Mouse (Mus musculus): ENCODE results near the gene Grtp1. TPM values are rescaled to one million over a fixed set of nuclear protein-coding genes. Genes with fewer than 3 reads are reported as not detected.
A peak's percentile ranks its signal among the peaks of the same experiment; 100 is the strongest.

The Grtp1 gene
- polyA plus RNA-seq, 1 experiment = 2.0 TPM

DNA sequence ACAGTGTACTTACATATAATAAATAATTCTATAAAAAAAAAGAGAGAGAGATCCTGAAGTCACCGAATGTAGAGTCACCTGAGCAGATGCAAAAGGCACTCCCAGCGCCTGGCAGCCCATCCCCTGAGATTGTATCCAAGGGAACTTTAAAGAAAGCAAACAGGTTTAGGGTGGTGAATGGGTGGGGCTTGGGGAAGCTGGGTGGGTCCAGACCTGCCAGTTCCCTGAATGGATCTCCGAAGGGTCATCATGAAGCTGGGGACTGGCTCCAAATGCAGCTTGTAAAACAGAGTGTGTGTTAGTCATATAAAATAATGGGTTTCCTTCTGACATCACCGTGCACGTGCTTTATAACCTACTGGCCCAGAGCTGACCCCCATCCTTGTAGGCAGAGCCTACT is 5.9 kb upstream of the Grtp1 start:
- TF ChIP-seq CTCF (IDR thresholded peaks at IDR 0.05; ENCODE audit: low read depth, low read length) = no peak
- no peak for TF ChIP-seq POLR2A (IDR thresholded peaks at IDR 0.05; ENCODE audit: borderline replicate concordance, low read depth, low read length)
- H3K4me3 ChIP-seq (ENCODE audit: insufficient read depth, low read length) = no peak overlapping the region
- H3K4me1 ChIP-seq (ENCODE audit: control insufficient read depth, insufficient read depth, low read length) = peaks cover 25% of the 10 kb centered on the region
- no peak overlapping the region for H3K27ac ChIP-seq (ENCODE audit: insufficient read depth, low read depth, low read length)

DNA sequence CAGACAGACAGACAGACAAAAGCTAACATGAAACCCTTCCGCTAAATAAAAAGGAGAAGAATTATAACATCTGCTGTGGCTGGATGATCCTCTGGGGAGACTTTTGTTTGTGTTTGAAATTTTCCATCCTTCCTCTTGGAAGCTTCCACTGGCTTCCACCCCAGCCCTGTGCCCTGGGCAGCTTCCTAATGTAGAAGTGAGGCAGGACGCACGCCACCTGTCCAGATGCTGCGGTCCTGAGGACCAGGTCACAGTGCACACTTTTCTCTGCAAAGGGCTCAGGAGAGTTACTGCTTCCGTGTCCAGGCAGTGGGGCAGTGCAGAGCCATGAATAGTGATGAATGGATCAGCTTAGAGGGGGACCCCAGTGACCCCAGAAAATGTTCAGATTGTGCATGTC is 4.9 kb upstream of the Grtp1 start:
- Histone ChIP-seq H3K27ac (ENCODE audit: insufficient read depth, low read depth, low read length) (no peak overlapping the region), H3K4me3 (ENCODE audit: insufficient read depth, low read length) (no peak overlapping the region), H3K4me1 (ENCODE audit: control insufficient read depth, insufficient read depth, low read length) (peaks cover 28% of the 10 kb centered on the region)
- TF ChIP-seq POLR2A (IDR thresholded peaks at IDR 0.05; ENCODE audit: borderline replicate concordance, low read depth, low read length) (no peak), CTCF (IDR thresholded peaks at IDR 0.05; ENCODE audit: low read depth, low read length) (no peak)

DNA sequence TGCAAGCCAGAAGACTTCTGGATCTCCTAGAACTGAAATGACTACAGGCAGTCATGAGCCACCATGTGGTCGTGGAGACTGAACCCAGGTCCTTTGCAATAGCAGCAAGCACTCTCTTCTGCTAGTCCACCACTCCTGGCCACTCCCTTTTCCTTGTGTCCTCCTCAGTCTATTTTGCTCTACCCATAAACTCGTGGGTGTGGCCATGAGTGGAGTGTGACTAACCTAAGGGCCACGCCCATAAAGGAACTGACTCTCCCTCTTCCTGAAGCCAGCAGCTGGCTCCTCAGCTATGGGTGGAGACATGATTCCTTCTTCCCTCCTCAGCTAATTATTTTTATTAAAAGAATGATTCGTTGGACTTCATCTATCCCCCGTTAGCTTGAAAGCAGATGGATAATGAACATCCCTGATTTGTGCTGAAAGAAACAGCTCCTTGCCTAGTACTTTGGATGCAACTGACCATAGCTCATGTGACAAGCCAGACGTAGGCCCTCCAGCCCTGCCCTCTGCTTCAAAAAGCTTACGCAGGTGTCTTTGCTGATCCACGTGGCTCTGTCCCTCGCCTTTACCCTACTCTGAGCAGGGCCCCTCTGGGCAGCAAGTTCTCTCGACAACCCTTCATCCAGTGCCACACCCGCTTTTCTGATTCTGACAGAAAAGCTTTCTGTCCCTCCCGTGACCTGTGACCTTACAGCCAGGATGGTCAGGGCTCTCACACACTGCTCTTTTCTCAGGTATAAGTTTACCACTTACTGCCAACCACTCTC is 4.1 kb upstream of the Grtp1 start:
- TF ChIP-seq CTCF (IDR thresholded peaks at IDR 0.05; ENCODE audit: low read depth, low read length) (no peak), POLR2A (IDR thresholded peaks at IDR 0.05; ENCODE audit: borderline replicate concordance, low read depth, low read length) (no peak)
- no peak overlapping the region for H3K4me3 ChIP-seq (ENCODE audit: insufficient read depth, low read length)
- H3K4me1 ChIP-seq (ENCODE audit: control insufficient read depth, insufficient read depth, low read length) = peaks cover 30% of the 10 kb centered on the region
- H3K27ac ChIP-seq (ENCODE audit: insufficient read depth, low read depth, low read length) = 0 out of 2 replicates have a peak overlapping the region, but pooled peaks have one; percentile 1

DNA sequence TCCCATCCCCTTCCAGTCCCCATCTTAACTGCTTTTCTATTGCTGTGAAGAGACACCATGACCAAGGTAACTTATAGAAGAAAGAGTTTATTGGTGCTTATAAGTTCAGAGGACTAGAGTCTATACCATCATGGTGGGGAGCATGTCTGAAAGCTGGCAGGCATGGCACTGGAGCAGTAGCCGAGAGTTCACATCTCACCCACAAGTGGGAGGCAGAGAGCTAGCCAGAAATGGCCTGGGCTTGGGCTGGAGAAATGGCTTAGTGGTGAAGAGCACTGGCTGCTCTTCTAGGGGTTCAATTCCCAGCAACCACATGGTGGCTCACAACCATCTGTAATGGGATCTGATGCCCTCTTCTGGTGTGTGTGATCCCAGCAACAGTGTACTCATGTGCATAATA is 3.1 kb upstream of the Grtp1 start:
- Histone ChIP-seq H3K4me3 (ENCODE audit: insufficient read depth, low read length) (no peak overlapping the region), H3K27ac (ENCODE audit: insufficient read depth, low read depth, low read length) (no peak overlapping the region)

GRCm38 (mm10) chr8:13202806-13203205 is 2.4 kb upstream of the Grtp1 start:
- TF ChIP-seq POLR2A (IDR thresholded peaks at IDR 0.05; ENCODE audit: borderline replicate concordance, low read depth, low read length) = no peak
- TF ChIP-seq CTCF (IDR thresholded peaks at IDR 0.05; ENCODE audit: low read depth, low read length) = no peak
- Histone ChIP-seq H3K27ac (ENCODE audit: insufficient read depth, low read depth, low read length) (no peak overlapping the region), H3K4me1 (ENCODE audit: control insufficient read depth, insufficient read depth, low read length) (peaks cover 29% of the 10 kb centered on the region), H3K4me3 (ENCODE audit: insufficient read depth, low read length) (no peak overlapping the region)

More for the DNA sequence above, 3.1 kb upstream of the Grtp1 start:
- peaks cover 29% of the 10 kb centered on the region for H3K4me1 ChIP-seq (ENCODE audit: control insufficient read depth, insufficient read depth, low read length)
- TF ChIP-seq POLR2A (IDR thresholded peaks at IDR 0.05; ENCODE audit: borderline replicate concordance, low read depth, low read length) (no peak), CTCF (IDR thresholded peaks at IDR 0.05; ENCODE audit: low read depth, low read length) (no peak)

DNA sequence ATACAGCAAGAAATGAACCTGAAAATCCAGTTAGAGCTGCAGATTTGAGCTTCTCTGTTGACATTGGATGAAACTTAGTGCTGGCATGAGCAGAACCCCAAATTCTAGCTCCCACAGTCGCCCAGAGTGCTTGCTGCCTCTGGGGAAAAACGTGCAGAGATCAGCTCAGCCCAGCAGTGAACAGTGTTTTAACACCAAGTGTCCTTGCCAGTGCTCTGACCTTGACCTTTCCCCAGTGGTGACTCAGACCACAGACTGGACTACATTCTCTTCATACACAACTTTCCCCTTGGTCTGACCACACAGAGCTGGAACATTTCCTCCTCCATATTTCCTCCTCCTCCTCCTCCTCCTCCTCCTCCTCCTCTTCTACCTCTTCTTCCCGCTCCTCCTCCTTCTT is 1.6 kb upstream of the Grtp1 start:
- H3K4me1 ChIP-seq (ENCODE audit: control insufficient read depth, insufficient read depth, low read length) = peaks cover 28% of the 10 kb centered on the region
- no peak overlapping the region for H3K27ac ChIP-seq (ENCODE audit: insufficient read depth, low read depth, low read length)
- no peak overlapping the region for H3K4me3 ChIP-seq (ENCODE audit: insufficient read depth, low read length)
- TF ChIP-seq CTCF (IDR thresholded peaks at IDR 0.05; ENCODE audit: low read depth, low read length) = no peak
- TF ChIP-seq POLR2A (IDR thresholded peaks at IDR 0.05; ENCODE audit: borderline replicate concordance, low read depth, low read length) = no peak

- H3K4me3 ChIP-seq (ENCODE audit: insufficient read depth, low read length) = peak overlapping the region; percentile 57
- peaks cover 21% of the 10 kb centered on the region for H3K4me1 ChIP-seq (ENCODE audit: control insufficient read depth, insufficient read depth, low read length)
- H3K27ac ChIP-seq (ENCODE audit: insufficient read depth, low read depth, low read length) = no peak overlapping the region
- TF ChIP-seq CTCF (IDR thresholded peaks at IDR 0.05; ENCODE audit: low read depth, low read length) (no peak), POLR2A (IDR thresholded peaks at IDR 0.05; ENCODE audit: borderline replicate concordance, low read depth, low read length) (no peak)
Observed at GRCm38 (mm10) chr8:13201013-13201334, 554 bp upstream of the Grtp1 start.

- H3K4me1 ChIP-seq (ENCODE audit: control insufficient read depth, insufficient read depth, low read length) = peaks cover 15% of the 10 kb centered on the region
Observed at GRCm38 (mm10) chr8:13199385-13200061, 897 bp downstream of the Grtp1 start.

GRCm38 (mm10) chr8:13197493-13197892 is 2.9 kb downstream of the Grtp1 start:
- Histone ChIP-seq H3K4me1 (ENCODE audit: control insufficient read depth, insufficient read depth, low read length) (peaks cover 10% of the 10 kb centered on the region), H3K4me3 (ENCODE audit: insufficient read depth, low read length) (no peak overlapping the region), H3K27ac (ENCODE audit: insufficient read depth, low read depth, low read length) (no peak overlapping the region)
- TF ChIP-seq POLR2A (IDR thresholded peaks at IDR 0.05; ENCODE audit: borderline replicate concordance, low read depth, low read length) (no peak), CTCF (IDR thresholded peaks at IDR 0.05; ENCODE audit: low read depth, low read length) (no peak)

More at GRCm38 (mm10) chr8:13199385-13200061, 897 bp downstream of the Grtp1 start:
- no peak for TF ChIP-seq CTCF (IDR thresholded peaks at IDR 0.05; ENCODE audit: low read depth, low read length)
- TF ChIP-seq POLR2A (IDR thresholded peaks at IDR 0.05; ENCODE audit: borderline replicate concordance, low read depth, low read length) = no peak
- H3K27ac ChIP-seq (ENCODE audit: insufficient read depth, low read depth, low read length) = no peak overlapping the region
- H3K4me3 ChIP-seq (ENCODE audit: insufficient read depth, low read length) = peak overlapping the region; percentile 75

- Histone ChIP-seq H3K27ac (ENCODE audit: insufficient read depth, low read depth, low read length) (no peak overlapping the region), H3K4me3 (ENCODE audit: insufficient read depth, low read length) (no peak overlapping the region)
- TF ChIP-seq POLR2A (IDR thresholded peaks at IDR 0.05; ENCODE audit: borderline replicate concordance, low read depth, low read length) (no peak), CTCF (IDR thresholded peaks at IDR 0.05; ENCODE audit: low read depth, low read length) (no peak)
Observed at GRCm38 (mm10) chr8:13194818-13195217, 5.6 kb downstream of the Grtp1 start.

More at GRCm38 (mm10) chr8:13194818-13195217, 5.6 kb downstream of the Grtp1 start:
- H3K4me1 ChIP-seq (ENCODE audit: control insufficient read depth, insufficient read depth, low read length) = peaks cover 5% of the 10 kb centered on the region; the same call in 1 of the 2 replicates

All from bone marrow macrophage, adult 2 months (primary cell).